Mouse (Mus musculus): ENCODE data around the gene Cadm1.

DNA sequence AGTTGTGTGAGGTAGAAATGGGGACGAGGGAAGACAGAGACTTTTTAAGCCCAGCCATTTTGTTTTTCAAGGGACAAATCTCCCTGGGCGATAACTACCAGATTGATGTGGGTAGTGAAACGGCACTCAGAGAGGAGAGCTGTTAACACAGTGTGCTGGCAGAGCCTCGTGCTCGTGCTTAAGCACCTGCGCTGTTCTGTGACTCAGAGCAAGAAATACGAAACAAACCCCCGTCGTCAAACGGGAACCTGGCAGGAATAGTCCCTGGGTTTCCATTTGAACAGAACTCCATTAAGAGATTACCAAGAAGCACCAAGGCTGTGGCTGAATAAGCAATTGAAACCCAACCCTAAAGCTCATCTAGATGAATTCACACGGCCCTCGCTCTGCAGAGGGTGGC is 225.1 kb downstream of the Cadm1 start:
- TF ChIP-seq POLR2A (IDR thresholded peaks at IDR 0.05; ENCODE audit: control insufficient read depth, extremely low read depth, insufficient read depth, low read length, poor library complexity) (no peak), CTCF (IDR thresholded peaks at IDR 0.05; ENCODE audit: borderline replicate concordance, control insufficient read depth, extremely low read depth, insufficient read depth, low read length, poor library complexity) (no peak)

Data from thymus, adult 2 months (tissue).